Mouse (Mus musculus): Measurements from ENCODE around the gene Plk5.

DNA sequence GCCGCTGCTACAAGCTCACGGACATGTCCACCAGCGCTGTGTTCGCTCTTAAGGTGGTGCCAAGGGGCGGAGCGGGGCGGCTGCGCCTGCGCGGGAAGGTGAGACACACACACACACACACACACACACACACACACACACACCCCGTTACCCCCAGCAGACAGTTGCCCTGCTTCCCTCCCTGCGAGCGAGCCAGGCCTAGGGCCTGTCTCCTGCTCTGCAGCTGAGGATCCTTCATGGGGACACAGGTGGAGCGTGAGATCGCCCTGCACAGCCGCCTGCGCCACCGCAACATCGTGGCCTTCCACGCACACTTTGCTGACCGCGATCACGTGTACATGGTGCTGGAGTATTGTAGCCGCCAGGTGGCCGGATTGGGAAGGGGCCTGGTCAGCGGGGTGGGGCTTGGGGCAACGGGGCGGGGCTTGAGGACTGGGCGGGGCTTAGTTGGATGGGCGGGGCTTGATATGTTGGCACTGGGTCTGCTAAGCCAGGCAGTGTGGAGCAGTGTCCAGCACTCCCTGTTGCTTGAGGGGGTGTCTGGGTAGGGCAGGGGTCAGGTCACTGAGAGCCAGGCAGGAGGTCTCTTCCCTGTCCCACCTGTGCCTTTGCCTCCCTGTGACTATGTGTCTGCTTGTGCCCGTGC, 1.9 kb downstream of the Plk5 start:
- TF ChIP-seq CTCF (IDR thresholded peaks at IDR 0.05; ENCODE audit: low read depth) (peak; percentile 33), EP300 (IDR thresholded peaks at IDR 0.05; ENCODE audit: low read depth) (no peak)
